Mouse (Mus musculus): ENCODE measurements around the gene Cryab.

Cryab gene

DNA sequence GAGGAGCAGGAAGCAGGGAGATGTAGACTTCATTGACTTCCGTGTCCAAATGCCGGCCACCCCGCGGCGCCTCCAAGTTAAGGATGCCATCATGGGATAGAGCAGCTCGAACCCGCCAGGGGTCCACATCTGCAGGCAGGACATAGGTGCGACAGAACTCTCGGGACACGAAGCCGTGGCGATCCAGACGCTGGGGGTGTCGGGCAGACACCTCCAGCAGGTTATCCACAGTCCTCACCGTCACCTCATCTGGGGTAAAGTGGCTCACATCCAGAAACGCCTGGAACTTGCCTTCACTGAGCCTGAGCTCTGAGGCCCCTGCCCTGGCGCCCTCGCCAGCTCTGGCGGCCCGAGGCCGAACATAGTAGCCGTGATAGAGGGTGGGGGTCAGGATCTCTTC, at the start of gene Cryab:
TSS of gene Cryab (plus strand) at position 3 of the 400 bp plus-strand sequence.
- DNase-seq = no peak

DNA sequence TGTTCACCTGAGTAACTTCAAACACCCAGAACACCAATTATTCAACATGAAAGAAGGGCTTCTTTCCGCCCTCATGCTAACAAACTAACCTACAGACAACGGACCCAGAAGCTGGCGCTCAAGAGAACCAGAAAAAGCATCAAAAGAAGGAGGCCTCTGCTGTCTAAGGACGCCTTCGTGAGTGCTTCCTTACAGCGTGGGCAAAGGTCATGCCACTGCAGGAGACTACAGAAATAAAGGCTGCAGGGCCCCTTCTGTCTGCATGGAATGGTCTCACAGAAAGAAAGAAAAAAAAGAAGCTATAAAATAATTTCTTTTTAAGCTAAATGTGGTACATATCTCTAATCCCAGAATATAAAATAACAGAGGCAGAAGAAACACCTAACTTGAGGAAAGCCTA, 46.2 kb upstream of the Cryab start:
- no peak for DNase-seq

DNA sequence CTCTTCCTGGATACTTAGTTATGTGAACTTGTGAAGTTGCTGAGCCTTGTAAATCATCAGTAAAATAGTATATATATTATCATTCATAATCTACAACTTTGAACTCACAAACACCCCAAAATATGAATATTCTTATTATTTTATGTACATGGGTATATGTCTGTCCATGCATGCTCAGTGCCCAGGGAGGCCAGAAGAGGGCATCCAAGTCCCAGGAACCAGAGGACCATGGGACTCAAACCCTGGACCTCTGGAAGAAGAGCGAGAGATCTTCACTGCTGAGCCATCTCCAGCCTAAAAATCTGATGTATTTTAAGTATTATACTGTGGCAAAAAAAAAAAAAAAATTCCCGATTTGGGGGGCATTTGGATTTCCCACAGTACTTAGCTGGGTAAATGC, 42.0 kb upstream of the Cryab start:
- DNase-seq = no peak

DNA sequence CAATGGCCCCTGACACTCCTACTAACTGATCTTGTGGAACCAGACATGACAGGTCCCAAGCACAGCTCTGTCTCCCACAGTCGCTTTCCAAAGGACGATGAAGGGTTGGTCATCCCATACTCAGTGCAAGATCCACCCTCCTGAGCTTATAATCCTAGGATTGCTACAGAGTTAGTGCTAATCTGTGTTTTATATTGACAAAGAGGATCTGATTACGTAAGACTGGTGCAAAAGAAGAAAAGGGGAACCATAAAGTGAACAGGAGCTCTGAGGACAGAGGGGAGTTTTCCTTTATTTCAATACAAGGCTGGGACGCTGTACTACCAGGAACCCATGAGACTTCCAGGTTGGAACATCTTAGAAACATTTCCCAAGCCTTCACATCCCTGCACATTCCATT, 39.8 kb upstream of the Cryab start:
- no peak for DNase-seq

DNA sequence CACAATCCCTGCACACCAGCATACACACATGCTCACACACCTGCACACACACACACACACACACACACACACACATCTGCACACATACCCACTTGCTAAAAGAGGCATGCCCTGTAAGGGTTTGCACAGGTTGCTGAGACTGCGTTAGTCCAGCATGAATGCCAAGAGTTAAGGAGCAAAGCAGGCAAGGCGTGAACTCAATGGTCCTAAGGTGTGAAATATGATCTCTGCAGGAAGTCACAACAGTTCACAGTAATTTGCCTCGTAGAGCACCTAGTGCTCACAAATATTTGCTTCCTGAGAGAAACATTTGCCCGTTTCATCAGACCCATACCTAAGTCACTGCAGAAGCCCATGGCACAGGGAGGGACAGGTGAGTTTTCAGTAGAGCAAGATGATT, 36.9 kb upstream of the Cryab start:
- DNase-seq = no peak

DNA sequence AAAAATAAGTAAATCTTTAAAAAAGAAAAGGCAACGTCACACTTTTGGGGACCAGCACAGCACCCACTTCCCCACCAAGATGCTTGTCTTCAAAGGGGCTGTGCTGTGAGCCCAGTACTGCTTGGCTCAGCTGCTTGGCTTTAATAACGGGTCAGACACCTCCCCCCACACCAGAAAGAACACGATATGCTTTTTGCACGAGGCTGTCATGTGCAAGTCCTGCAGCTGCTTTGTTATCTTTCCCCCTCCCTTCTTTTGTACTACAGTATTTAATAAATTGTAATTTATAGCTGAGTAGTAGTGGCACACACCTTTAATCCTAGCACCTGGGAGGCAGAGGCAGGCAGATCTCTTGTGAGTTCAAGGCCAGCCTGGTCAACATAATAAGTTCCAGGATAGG, 32.2 kb upstream of the Cryab start:
- no peak for DNase-seq

DNA sequence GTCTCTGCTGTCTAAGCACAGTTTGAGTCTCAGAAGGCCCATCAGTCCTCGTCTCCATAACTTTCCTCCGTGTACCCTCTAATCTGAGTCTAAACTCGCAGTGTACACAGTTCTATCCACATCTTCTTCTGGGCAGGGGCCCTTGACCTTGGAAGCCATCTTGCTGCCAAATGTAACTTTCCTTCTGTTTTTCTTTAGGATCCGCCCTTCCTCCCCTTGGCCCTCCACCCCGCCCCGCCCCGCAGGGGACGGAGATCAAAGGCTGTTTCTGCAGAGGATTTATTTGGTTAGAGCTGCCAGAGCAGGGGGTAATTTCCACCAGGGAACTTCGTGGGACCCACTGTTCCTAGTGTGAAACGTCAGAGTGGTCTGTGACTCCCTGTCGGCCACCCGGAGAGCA, 30.1 kb upstream of the Cryab start:
- no peak for DNase-seq

DNA sequence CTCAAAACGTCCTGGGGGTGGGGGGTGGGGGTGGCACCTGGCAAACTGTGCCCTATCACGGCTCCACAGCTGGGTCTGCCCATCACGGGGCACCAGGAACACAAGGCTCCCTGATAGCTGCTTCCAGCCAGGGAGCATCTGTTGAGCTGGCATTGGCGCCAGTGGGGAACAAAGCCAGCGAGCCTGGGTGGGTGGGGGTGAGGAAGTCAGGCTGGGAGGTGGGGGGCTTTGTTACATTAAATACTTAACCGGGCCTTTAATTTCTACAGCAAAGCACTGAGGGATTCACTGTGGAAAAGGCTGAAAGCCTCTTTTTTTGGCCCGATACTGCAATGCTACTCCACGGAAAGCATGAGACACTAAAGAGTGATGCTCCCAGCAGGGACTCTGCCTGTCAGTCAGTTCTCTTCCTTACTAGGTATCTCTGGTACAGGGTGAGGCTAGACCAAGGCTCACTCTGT, 28.6 kb upstream of the Cryab start:
- no peak for DNase-seq

DNA sequence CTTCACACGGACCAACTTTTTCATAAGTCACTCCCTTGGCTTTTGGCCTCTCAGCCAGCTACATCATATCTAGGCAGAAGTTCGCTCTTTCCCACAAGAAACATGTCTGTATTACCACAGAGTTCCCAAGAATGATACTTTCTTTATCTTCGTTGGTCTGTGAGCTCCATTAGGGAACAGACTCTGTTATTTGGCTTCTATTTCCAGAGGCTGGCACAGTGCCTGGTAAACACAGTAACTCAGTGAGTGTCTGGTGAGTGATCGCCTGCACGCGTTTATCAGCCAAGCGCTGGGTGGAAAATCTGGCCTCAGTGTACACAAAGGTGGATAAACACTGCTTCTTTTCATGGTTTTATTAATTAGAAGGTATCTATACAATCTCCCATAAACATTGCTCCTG, 27.7 kb upstream of the Cryab start:
- no peak for DNase-seq

DNA sequence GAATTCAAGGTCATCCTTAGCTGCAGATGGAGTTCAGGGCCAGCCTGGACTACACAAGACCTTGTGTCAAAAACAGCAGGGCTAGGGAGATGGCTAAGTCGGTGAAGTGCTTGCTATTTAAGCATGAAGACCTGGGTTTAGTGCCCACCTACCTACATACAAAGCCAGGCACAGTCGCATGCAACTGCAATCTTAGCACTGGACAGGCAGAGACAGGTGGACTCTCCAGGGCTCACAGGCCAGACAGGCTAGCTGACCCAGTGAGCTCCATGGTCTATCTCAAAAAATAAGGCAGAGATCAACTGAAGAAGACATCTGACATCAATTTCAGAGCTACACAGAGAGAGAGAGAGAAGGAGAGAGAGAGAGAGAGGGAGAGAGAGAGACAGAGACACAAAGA, 27.0 kb upstream of the Cryab start:
- no peak for DNase-seq

DNA sequence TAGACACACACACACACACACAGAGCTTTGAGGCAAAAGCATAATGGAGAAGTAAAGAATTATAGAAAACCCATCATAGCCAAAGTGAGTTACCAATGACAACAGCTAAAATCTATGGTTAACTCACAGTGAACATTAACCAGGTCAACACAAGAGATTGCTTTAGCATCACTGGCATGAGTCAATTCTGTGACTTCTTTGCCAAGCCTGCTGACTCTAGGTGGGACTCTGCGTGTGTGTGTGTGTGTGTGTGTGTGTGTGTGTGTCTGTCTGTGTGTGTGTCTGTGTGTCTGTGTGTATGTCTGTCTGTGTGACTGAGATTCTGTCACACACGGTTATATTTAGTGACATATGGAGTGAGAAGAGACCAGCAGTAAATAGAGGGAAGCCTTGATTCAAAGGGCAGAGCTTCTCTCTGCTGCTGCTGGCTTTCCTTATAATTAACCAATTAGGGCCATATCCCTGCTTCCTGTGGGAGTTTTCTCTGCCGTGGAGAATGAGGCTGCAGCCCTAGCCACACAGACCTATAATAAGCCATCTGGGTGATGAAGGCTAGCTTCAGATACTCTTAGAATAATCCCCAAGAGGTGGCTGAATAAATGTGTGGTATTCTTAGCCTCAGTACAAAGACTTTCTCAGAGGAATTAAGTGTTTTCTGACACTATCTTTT, 26.3 kb upstream of the Cryab start:
- DNase-seq = no peak

DNA sequence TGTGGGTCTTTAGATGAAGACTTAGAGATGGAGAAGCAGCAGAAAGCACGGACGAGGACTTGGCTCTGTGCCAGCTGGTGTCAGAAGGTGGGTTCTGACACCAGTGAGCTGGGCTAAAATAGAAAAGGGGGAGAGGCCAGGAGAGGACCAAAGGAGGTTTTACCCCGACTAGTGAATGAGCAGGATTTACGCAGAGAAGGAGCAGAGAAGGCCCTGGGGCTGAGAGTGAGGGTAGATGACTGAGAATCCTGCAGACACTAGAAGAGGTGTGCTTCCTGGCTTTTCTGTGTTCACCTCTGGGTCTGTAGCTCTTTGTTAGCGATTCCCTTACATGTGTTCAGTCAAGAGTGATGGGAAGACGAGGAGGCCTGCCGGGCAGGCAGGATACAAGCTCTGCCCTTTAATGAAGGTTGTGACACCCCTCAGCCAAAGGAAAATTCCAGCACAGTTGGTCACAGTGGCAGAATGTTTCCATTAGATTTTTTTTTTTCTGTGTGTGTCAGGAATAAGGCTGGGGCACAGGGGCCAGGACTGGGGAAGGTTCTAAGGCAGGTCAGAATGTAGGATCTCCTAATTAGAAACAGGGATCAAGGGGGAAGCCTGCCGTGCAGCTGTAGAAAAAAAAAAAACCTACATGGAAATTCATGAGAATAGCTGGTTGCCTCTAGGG, 25.1 kb upstream of the Cryab start:
- DNase-seq = no peak

DNA sequence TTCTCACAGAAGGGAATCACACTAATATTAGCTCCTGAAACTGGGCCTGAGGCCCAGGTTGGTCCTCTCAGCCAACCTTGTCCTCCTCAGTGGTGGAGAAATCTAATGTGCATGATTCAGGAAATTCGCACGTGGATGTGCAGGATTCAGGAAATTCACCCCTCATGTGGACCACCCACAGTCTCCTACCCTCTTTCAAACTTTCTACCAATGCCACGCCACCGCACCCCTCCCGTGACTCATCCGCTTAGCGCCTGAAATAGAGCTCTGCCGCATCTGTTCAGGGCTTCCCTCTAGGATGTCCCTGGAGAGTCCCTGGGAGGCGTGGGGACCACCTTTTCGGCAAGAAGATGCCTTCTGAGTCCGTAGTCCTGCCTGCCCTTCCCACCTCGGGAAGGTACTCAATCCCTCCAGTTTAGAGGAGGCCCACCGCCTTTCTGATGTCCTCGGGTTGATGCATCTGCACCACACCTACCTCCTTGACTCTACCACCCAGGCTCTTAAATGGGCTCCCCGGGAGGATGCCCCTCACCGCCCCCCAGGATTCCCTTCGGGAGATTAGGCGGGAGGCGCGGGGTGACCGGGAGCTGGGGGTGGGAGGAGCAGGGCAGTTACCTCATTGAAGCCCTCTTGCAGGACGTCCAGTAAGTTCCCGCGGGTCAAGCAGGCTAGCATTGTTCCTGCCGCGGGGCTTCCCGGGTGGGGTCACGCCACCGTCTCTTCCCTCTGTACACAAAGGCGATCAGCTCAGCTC, 23.8 kb upstream of the Cryab start:
- DNase-seq = no peak

DNA sequence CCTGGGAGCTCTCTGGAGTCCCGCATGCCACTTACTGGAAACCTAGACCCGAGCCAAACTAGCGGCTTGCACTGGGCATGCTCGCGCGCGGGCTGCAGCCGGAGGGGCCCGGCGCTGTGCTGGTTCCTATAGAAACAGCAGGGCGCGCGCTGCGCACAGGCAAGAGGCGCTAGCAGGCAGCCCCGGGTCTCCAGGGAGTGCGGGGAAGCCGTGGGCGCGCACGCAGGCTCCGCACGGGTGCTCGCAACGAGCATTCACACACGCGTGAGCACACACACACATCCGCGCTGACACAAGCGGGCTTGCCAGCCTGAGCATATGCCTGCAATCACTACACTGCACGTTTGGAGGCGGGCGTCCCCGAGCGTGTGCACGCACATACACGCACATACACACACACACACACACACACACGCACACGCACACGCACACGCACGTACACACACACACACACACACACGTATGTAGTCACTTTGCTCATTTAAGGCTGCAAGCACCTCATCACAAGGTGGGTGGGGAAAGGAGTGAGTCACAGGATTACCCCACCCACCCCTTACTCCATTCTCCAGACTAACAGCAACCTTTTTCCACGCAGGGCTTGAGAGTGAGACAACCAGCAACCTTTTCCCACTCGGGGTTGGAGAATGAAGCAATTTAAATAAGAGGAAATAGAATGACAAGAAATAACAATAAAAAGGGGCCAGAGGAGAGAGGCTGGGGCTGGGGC, 23.0 kb upstream of the Cryab start:
- DNase-seq = peak; percentile 28

DNA sequence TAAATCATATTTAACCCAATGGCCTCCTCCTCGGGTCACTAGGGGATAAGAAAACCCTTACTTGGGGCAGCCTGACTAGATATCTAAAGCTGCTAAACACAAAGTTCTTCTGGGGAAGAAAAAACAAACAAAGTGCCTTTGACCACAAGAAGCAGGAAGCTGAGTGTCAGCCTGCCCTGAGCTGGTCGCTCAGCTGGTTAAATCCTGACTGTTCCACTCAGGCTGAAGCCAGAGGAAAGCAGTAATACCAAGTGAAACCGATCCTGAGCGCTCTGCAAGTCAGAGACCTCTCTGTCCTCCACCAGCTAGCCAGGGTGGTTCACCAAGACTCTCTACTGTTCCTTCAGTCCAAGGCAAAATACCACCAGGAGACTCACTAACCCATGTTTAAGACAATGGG, 21.5 kb upstream of the Cryab start:
- no peak for DNase-seq

DNA sequence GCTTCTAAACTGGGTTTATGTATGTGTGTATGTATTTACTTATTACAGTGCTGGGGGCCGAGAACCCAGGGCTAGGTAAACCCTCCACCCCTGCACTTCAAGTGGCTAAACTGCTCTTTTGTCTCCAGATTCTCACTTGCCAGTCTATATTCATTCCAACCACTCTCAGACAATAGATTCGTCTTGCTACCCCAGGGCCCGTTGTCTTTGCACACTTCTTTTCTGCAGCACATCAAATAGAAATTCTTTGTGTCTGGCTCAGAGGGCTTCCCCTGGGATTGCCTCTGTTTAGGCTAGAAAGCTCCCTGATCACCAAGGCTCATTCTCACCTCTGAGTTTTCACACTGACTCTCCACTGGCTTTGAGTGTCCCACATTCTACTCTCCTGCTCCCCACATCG, 18.6 kb upstream of the Cryab start:
- DNase-seq = no peak

DNA sequence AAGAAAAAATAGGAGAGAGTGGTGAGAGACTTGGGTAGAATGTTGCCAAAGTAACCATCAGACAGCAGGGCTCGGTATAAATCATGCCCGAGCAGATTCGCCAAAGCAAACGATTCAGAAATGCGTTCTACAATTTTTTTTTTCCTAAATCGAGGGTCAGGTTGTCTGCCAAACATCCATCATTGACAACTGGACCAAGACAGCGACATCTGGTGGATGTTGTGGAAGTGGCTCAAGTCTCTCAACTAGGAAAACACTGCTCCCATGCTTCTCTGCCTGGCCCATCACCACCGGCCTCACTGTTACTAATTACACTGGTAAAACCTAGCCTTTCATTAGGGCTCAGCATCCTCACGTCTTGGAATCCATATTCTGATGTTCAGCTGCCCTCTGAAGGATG, 16.1 kb upstream of the Cryab start:
- DNase-seq = no peak

DNA sequence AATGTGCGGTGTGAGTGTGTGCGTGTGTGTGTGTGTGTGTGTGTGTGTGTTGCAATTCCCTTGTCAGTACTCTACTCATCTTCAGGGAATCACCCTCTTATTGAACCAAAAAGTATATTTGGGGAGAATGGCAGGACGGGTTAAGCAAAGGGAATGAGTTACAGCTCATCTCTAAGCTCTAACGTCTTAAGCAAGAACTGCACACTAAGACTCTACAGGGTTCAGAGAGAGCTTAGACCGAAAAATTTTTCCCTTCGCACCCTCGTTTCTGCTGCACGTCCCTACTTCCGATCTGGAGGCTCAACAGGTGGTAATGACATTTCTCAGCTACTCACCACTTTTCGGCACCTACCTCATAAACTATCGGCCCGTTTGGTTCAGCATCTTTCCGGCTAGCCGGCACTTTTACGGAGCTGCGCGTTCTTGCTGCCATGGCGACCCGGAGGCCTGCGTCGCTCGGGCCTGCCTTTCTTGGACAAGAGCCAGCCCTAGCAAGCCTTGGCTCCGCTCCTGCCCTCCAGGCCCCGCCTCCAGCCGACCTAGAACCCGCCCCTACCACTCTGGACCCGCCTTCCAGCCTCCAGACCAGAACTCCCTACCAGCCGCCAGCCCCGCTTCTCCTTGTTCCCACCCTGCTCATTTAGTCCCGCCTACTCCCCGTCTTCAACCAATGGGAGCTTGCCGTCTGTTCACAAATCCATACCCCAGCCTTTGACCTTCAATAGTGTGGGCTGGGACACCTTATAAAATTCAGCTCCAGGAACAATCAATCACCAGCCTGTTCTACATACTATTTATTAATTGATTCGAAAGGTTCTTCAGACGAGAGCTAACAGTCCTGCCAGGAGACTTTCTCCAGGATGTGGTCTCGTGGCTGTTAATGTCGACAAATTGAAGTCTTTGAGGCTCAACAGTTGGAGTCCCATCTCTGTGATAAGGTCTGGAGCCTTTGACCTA, 11.9 kb upstream of the Cryab start, which contains the start of gene Dixdc1:
TSS of gene Dixdc1 (minus strand) at position 604 of the 957 bp plus-strand sequence.
- peak; percentile 82 for DNase-seq

DNA sequence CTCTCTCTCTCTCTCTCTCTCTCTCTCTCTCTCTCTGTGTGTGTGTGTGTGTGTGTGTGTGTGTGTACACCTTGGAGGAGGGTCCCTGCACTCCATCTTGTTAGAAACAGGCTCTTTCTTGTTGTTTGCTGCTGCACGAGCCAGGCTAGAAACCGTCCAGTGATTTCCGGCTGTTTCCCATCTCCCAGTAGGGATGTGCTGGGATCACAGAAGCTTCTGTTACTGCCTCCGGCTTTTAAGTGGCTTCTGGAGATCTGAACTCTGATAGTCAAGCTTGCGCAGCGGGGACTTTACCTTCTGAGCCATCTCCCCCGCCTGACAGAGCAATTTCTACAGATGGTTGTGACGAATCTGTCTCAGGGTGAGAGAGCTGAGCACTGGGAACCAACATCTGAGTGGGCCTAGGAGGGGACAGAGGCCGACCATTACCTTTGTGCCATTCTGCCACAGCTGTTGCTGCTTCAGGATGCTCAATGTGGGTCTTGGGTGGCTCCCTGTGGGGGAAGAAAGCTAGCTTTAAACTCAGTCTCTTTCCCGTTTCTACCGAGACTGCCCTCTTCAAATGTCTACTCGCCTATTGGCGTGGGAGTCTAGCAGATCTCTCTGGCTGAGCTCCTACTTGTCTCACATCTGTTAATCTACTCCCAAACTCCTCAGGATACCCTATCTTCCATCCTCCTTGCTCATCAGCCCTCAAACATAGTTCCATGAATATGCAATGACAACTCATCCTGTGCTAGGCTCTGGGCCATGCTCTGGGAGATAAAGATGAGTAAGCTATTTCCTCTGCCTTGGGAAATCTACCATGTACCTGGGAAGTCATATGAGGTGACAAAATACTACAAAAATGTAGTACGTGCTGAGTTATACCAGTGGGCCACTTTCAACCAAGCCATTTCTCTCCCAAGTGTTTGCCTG, 10.0 kb upstream of the Cryab start:
- DNase-seq = no peak

DNA sequence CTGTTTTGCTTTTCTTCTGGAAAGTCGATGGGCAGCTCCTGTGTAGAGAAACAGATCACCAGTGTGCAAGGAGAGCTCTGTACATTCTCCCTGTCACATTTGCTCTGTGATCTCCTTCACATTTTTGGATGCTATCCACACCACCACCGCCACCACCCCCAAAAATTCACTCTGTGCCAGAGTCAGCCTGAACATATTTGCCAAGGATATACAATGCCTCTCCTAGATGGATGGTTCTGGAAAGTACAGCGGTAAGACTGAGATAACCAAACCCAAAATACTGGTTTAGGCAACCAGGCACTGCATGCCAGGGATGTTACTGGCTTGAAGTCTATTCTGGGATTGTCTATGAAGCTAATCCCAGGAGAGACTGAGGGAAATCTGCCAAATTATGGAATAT, 8.9 kb upstream of the Cryab start:
- no peak for DNase-seq

DNA sequence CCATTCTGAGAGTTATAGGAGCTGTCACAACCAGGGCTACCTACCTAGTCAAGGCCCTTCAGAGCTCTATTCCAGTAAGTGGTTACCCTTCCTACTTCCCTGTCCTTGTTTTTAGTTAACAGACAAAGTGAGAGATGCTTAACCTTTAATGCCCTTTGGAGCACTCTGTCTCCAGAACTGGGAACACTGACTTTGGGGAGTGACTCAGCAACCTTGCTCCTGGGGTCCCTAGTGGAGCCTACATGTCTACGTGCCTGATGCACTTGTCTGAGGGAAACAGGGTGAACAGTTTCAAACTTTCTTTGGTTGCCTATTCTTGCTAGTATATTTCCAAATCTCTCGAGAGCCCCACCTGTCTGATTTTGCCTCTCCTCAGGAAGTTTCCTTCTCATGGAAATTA, 8.4 kb upstream of the Cryab start:
- DNase-seq = no peak
